Mouse (Mus musculus) left cerebral cortex, adult 9 months (tissue): ENCODE data around the gene Mtnr1b.
"Not testable (repeated sequence)": the region's sequence is repeated elsewhere in the genome, so short reads cannot be mapped to it uniquely, and the experiment has no call there.

Source experiments
- DNase-seq, 2 experiments: peaks; one replicate each; pipeline ENCODE4 v3.0.0; 2022; ENCODE audit warnings: low spot score in 2 of 2

The Mtnr1b gene

GRCm38 (mm10) chr9:15874506-15875160, at the start of gene Mtnr1b:
TSS of gene Mtnr1b (minus strand) at chr9:15874556.
- no peak for DNase-seq

- DNase-seq = no peak
These were observed 45.9 kb upstream of the Mtnr1b start for GRCm38 (mm10) chr9:15920271-15920670.

- DNase-seq = no peak
These were observed 45.1 kb upstream of the Mtnr1b start for GRCm38 (mm10) chr9:15919373-15920005.

GRCm38 (mm10) chr9:15916600-15916999, 42.2 kb upstream of the Mtnr1b start:
- no peak for DNase-seq

- DNase-seq = no peak
These were observed 38.4 kb upstream of the Mtnr1b start for GRCm38 (mm10) chr9:15912735-15913134.

- no peak for DNase-seq
These were observed 35.2 kb upstream of the Mtnr1b start for GRCm38 (mm10) chr9:15909397-15910113.

- DNase-seq = no peak
These were observed 29.8 kb upstream of the Mtnr1b start for GRCm38 (mm10) chr9:15903948-15904750.

GRCm38 (mm10) chr9:15898112-15898511, 23.8 kb upstream of the Mtnr1b start:
- no peak for DNase-seq

GRCm38 (mm10) chr9:15886756-15887155, 12.4 kb upstream of the Mtnr1b start:
- peak in 1 of 2 experiments; percentile 11 for DNase-seq

- no peak for DNase-seq
These were observed 6.4 kb upstream of the Mtnr1b start for GRCm38 (mm10) chr9:15880754-15881153.

- no peak for DNase-seq
These were observed 5.8 kb upstream of the Mtnr1b start for GRCm38 (mm10) chr9:15880160-15880603.

- no peak for DNase-seq
These were observed 4.3 kb downstream of the Mtnr1b start for GRCm38 (mm10) chr9:15870013-15870412.

GRCm38 (mm10) chr9:15869456-15869855, 4.9 kb downstream of the Mtnr1b start:
- no peak for DNase-seq

GRCm38 (mm10) chr9:15866280-15867072, 7.9 kb downstream of the Mtnr1b start:
- DNase-seq = no peak

- no peak for DNase-seq
These were observed 13.0 kb downstream of the Mtnr1b start for GRCm38 (mm10) chr9:15861402-15861801.

- no peak for DNase-seq
These were observed 23.6 kb downstream of the Mtnr1b start for GRCm38 (mm10) chr9:15850749-15851148.

- DNase-seq = no peak
These were observed 29.0 kb downstream of the Mtnr1b start for GRCm38 (mm10) chr9:15845390-15845789.

- not testable (repeated sequence) for DNase-seq
These were observed 29.4 kb downstream of the Mtnr1b start for GRCm38 (mm10) chr9:15844936-15845335.

- peak; percentile 6 to 12 for DNase-seq
These were observed 61.1 kb downstream of the Mtnr1b start for GRCm38 (mm10) chr9:15813002-15813911.

GRCm38 (mm10) chr9:15804296-15804695, 70.1 kb downstream of the Mtnr1b start:
- no peak for DNase-seq
